Mouse (Mus musculus): ENCODE results near the gene Naa80.

- TF ChIP-seq EP300 (IDR thresholded peaks at IDR 0.05; ENCODE audit: insufficient read depth, low read depth, low read length): no peak
- no peak for TF ChIP-seq POLR2A (IDR thresholded peaks at IDR 0.05; ENCODE audit: insufficient read depth, low read length)
These were observed 30.7 kb downstream of the Naa80 start for GRCm38 (mm10) chr9:107609433-107609830.
